Mouse (Mus musculus) frontal cortex, postnatal 10 days (tissue): ENCODE results near the gene Olfr262.
"Not testable (repeated sequence)": the region's sequence is repeated elsewhere in the genome, so short reads cannot be mapped to it uniquely, and the experiment has no call there.

Source experiments
- DNase-seq, 2 experiments: peaks; one replicate each; pipeline ENCODE4 v3.0.0; 2022; ENCODE audit warnings: low spot score in 2 of 2, mixed read lengths in 1 of 2

The Olfr262 gene

DNA sequence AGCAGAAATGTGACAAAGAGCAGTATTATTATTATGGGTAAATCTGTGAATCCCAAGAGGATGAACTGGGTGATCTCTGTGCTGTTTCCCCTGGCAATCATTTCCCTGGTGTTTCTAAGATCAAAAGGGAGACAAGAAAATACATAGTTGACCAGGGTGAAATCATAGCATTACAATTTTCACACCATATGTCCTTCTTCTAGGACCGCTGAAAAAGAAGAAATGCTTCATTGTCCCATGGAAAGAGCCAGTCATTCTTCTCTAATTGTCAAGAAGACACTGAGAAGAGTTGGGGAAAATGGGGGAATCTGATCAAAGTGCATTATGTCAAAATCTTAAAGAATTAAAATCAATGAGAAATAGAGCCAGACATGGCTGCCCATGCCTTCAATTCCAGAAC is at the start of gene Olfr262:
Gene Olfr262, minus strand, starts transcription at position 101 of the 400 bp plus-strand sequence.
- DNase-seq: no peak

DNA sequence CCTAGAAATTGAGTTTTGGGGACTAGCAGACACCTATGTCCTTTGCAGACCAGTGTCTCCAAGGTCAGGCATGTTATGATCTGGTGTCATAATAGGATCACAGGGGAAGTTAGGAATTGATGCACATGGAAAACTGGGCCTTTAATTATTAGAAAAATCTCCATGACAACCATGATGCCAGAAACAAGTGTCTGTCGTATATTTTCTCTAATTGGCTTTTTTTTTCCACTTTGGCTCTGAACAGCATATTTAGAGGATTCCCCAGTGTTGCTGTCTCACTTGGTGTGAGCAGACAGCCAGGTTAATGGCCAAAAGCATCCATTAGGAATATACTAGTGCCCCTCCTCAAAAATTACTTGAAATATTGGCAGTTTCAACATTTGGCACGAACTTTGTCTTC is 38.1 kb upstream of the Olfr262 start, which contains the start of gene Olfr1434:
Gene Olfr1434, plus strand, starts transcription at position 301 of the 400 bp plus-strand sequence.
- DNase-seq: no peak

DNA sequence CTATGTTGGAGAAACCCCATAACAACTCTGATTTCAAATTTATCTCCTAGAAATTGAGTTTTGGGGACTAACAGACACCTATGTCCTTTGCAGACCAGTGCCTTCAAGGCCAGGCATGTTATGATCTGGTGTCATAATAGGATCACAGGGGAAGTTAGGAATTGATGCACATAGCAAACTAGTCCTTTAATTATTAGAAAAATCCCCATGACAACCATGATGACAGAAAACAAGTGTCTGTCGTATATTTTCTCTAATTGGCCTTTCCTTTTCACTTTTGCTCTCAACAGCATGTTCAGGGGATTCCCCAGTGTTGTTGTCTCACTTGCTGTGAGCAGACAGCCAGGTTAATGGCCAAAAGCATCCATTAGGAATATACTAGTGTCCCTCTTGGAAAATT is 19.3 kb upstream of the Olfr262 start, which contains the start of gene Olfr235:
Gene Olfr235, plus strand, starts transcription at position 301 of the 400 bp plus-strand sequence.
- no peak for DNase-seq

DNA sequence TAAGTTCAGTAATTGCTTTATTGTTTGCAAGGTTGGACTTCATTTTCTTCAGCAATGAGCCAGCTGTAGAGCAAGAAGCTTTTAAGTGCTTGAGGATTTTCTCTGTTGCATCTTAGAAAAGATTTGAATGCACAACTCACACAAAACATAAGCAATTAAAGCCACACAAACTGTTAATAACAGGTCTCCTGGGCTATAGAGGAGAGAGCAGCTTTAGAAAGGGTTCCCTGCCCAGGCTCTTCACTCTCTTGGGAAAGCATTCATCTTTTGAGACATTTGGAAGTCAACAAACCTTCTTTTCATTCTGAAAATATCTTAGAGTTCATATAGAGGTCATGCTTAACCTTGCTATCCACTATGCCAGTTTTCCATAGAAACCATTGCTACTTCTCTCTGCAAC is 9.0 kb downstream of the Olfr262 start, which contains the start of gene Olfr1432:
Gene Olfr1432, minus strand, starts transcription at position 101 of the 400 bp plus-strand sequence.
- not testable (repeated sequence) for DNase-seq

DNA sequence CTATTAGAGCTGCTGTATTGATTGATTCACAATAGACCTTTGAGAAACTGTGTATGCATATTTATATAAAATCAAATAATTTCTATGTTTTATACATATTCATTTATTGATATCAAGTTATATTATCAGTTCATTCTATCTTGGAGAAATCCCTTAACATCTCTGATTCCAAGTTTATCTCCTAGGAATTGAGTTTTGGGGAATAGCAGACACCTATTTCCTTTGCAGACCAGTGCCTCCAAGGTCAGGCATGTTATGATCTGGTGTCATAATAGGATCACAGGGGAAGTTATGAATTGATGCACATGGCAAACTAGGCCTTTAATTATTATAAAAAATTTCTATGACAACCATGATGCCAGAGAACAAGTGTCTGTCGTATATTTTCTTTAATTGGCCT is 41.1 kb downstream of the Olfr262 start, which contains the start of gene Olfr1431:
Gene Olfr1431, plus strand, starts transcription at position 301 of the 400 bp plus-strand sequence.
- DNase-seq: no peak

DNA sequence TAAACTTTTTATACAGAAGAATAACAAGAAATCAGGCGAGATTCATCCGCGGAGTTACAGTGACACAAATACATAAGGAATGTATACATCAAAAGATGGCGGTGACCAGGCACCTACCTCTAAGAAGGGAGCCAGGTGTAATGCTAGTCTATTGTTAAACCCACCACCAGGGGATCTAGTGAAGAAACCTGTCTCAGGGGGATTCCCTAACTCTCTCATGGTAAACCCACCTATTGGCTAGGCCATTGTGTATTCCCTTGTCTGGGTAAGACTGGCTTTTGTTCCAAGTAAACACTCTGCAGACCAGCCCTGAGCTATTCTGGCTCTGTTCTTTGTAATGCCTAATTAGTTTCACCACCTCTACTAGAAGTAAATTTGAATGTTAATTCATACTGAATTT is 42.4 kb downstream of the Olfr262 start:
- DNase-seq: not testable (repeated sequence)
